Mouse (Mus musculus) limb, embryonic 11.5 days (tissue): ENCODE measurements around the gene Ppfia3. TPM values are rescaled to one million over a fixed set of nuclear protein-coding genes. Genes with fewer than 3 reads are reported as not detected.
A peak's percentile ranks its signal among the peaks of the same experiment; 100 is the strongest.

Experiments
- ATAC-seq: fragments of 200-750 bp; cut with Nextera tagmentation; 2 replicates; pipeline ENCODE4 v1.8.0; 2017; ENCODE audit warnings: low read depth; ENCODE audit not compliant: insufficient number of reproducible peaks, low FRiP score, low TSS enrichment
- DNase-seq: peaks from one replicate; pipeline ENCODE4 v3.0.0-alpha.2; 2015; ENCODE audit warnings: low spot score
- H3K27ac ChIP-seq: fragments of 300-500 bp; sonication (generic); replicated peaks from 2 replicates; pipeline ENCODE4 v1.5.1; 2014; ENCODE audit warnings: low read depth, mild to moderate bottlenecking, low read length
- H3K27me3 ChIP-seq: fragments of 300-500 bp; sonication (generic); 2 replicates; pipeline ENCODE4 v1.6.1; 2014; ENCODE audit warnings: mild to moderate bottlenecking, low read length, mixed read lengths; ENCODE audit not compliant: control insufficient read depth, insufficient read depth
- H3K36me3 ChIP-seq: fragments of 300-500 bp; sonication (generic); 2 replicates; pipeline ENCODE4 v1.6.1; 2014; ENCODE audit warnings: mild to moderate bottlenecking, low read length, moderate library complexity, mixed read lengths; ENCODE audit not compliant: control insufficient read depth, insufficient read depth
- H3K4me1 ChIP-seq: fragments of 300-500 bp; sonication (generic); 2 replicates; pipeline ENCODE4 v1.6.1; 2014; ENCODE audit warnings: low read length, mixed read lengths; ENCODE audit not compliant: control insufficient read depth, insufficient read depth
- H3K4me2 ChIP-seq: fragments of 300-500 bp; sonication (generic); 2 replicates; pipeline ENCODE4 v1.6.1; 2014; ENCODE audit warnings: low read depth, mild to moderate bottlenecking, moderate library complexity; ENCODE audit not compliant: severe bottlenecking
- H3K4me3 ChIP-seq: fragments of 300-500 bp; sonication (generic); 2 replicates; pipeline ENCODE4 v1.5.1; 2014; ENCODE audit warnings: low read depth, low read length
- H3K9ac ChIP-seq: fragments of 300-500 bp; sonication (generic); 2 replicates; pipeline ENCODE4 v1.6.1; 2014; ENCODE audit warnings: mild to moderate bottlenecking, low read length
- H3K9me3 ChIP-seq: fragments of 300-500 bp; sonication (generic); 2 replicates; pipeline ENCODE4 v1.6.1; 2016; ENCODE audit warnings: low read length; ENCODE audit not compliant: control insufficient read depth
- WGBS: fragments of 180-500 bp; shearing (Covaris S2); extraction: QIAGEN DNeasy Blood & Tissue Kit; methylation state at CpG from one replicate; pipeline ENCODE4 v1.1.7; 2014; 5-methylcytosine and 5-hydroxymethylcytosine counted together
- polyA plus RNA-seq: library from polyadenylated mRNA; unstranded; fragments of >200 nt; fragmentation: Nextera tagmentation; extraction: Ambion mirVana; gene quantifications from 2 replicates; pipeline ENCODE4 v1.2.1, GENCODE M21; 2014

The Ppfia3 gene
- polyA plus RNA-seq, 1 experiment from 2014 or later: 6.1 TPM

GRCm38 (mm10) chr7:45335056-45335455, 31.8 kb downstream of the Ppfia3 start, which contains the start of gene Hrc:
Hrc (plus strand) TSS chr7:45335290.
- no peak within 1 kb of the TSS for H3K9ac ChIP-seq
- ATAC-seq (no peak), DNase-seq (no peak)
- H3K9me3 ChIP-seq: no peaks in the 10 kb centered on the region
- 24% methylated on average over 5 of the region's 5 CpGs for WGBS
- no peak within 1 kb of the TSS for H3K27ac ChIP-seq
- H3K4me2 ChIP-seq: peak within 1 kb of the TSS; percentile 83; the same call in 1 of the 2 replicates
- peaks cover 29% of the 10 kb centered on the region for H3K4me1 ChIP-seq
- H3K27me3 ChIP-seq: peaks cover 2% of the 10 kb centered on the region; the same call in 1 of the 2 replicates
- no peaks in the 10 kb centered on the region for H3K36me3 ChIP-seq
- H3K4me3 ChIP-seq: no peak within 1 kb of the TSS

GRCm38 (mm10) chr7:45334605-45335004, 32.2 kb downstream of the Ppfia3 start:
- Histone ChIP-seq H3K4me1 (peaks cover 25% of the 10 kb centered on the region), H3K4me2 (no peak overlapping the region), H3K9me3 (no peaks in the 10 kb centered on the region), H3K9ac (no peak overlapping the region), H3K27ac (no peak overlapping the region), H3K36me3 (no peaks in the 10 kb centered on the region), H3K4me3 (no peak overlapping the region), H3K27me3 (peaks cover 2% of the 10 kb centered on the region; the same call in 1 of the 2 replicates)
- WGBS: 24% methylated on average over 3 of the region's 3 CpGs
- ATAC-seq (no peak), DNase-seq (no peak)

- peaks cover 16% of the 10 kb centered on the region for H3K4me1 ChIP-seq
- under 1% methylated on average over 38 of the region's 38 CpGs for WGBS
Measured at GRCm38 (mm10) chr7:45333431-45333982, 33.3 kb downstream of the Ppfia3 start, which contains the start of gene Trpm4. Trpm4 (minus strand) TSS chr7:45333780.

GRCm38 (mm10) chr7:45332685-45333425, 34.0 kb downstream of the Ppfia3 start:
- Histone ChIP-seq H3K9ac (peak overlapping the region; percentile 73), H3K4me3 (peak overlapping the region; percentile 73), H3K27me3 (peaks cover 2% of the 10 kb centered on the region; the same call in 1 of the 2 replicates), H3K27ac (0 out of 2 replicates have a peak overlapping the region, but pooled peaks have one; percentile 39), H3K4me2 (peak overlapping the region; percentile 83), H3K9me3 (no peaks in the 10 kb centered on the region), H3K4me1 (peaks cover 13% of the 10 kb centered on the region), H3K36me3 (no peaks in the 10 kb centered on the region)
- ATAC-seq (peak; percentile 48), DNase-seq (peak; percentile 71)
- WGBS: 5% methylated on average over 22 of the region's 22 CpGs

More at GRCm38 (mm10) chr7:45333431-45333982, 33.3 kb downstream of the Ppfia3 start, which contains the start of gene Trpm4:
- Histone ChIP-seq H3K4me2 (peak within 1 kb of the TSS; percentile 83), H3K9me3 (no peaks in the 10 kb centered on the region), H3K36me3 (no peaks in the 10 kb centered on the region), H3K9ac (peak within 1 kb of the TSS; percentile 73), H3K27ac (0 out of 2 replicates have a peak within 1 kb of the TSS, but pooled peaks have one; percentile 39), H3K4me3 (peak within 1 kb of the TSS; percentile 73), H3K27me3 (peaks cover 2% of the 10 kb centered on the region; the same call in 1 of the 2 replicates)
- DNase-seq (peak; percentile 92), ATAC-seq (peak; percentile 59)

- Histone ChIP-seq H3K4me1 (peaks cover 12% of the 10 kb centered on the region), H3K9ac (no peak overlapping the region), H3K27me3 (no peaks in the 10 kb centered on the region; the same call in 1 of the 2 replicates), H3K9me3 (no peaks in the 10 kb centered on the region; the same call in 1 of the 2 replicates), H3K36me3 (no peaks in the 10 kb centered on the region), H3K4me2 (no peak overlapping the region), H3K4me3 (no peak overlapping the region), H3K27ac (no peak overlapping the region)
- ATAC-seq (no peak), DNase-seq (no peak)
- WGBS: 80% methylated on average over 6 of the region's 6 CpGs
Measured at GRCm38 (mm10) chr7:45331502-45331901, 35.3 kb downstream of the Ppfia3 start.

GRCm38 (mm10) chr7:45328841-45329475, 37.9 kb downstream of the Ppfia3 start:
- DNase-seq (no peak), ATAC-seq (no peak)

GRCm38 (mm10) chr7:45325800-45326199, 41.0 kb downstream of the Ppfia3 start:
- Histone ChIP-seq H3K4me3 (no peak overlapping the region), H3K4me2 (no peak overlapping the region), H3K9ac (no peak overlapping the region), H3K27ac (no peak overlapping the region), H3K27me3 (no peaks in the 10 kb centered on the region), H3K36me3 (0 out of 2 replicates have a peak, but pooled peaks cover 2% of the 10 kb centered on the region), H3K9me3 (no peaks in the 10 kb centered on the region; the same call in 1 of the 2 replicates), H3K4me1 (no peaks in the 10 kb centered on the region)
- DNase-seq (no peak), ATAC-seq (no peak)

More at GRCm38 (mm10) chr7:45328841-45329475, 37.9 kb downstream of the Ppfia3 start:
- Histone ChIP-seq H3K36me3 (0 out of 2 replicates have a peak, but pooled peaks cover 2% of the 10 kb centered on the region), H3K4me3 (no peak overlapping the region), H3K9me3 (no peaks in the 10 kb centered on the region; the same call in 1 of the 2 replicates), H3K4me1 (no peaks in the 10 kb centered on the region; the same call in none of the 2 replicates), H3K27me3 (no peaks in the 10 kb centered on the region; the same call in 1 of the 2 replicates), H3K4me2 (no peak overlapping the region), H3K27ac (no peak overlapping the region), H3K9ac (no peak overlapping the region)
- WGBS: 78% methylated on average over 13 of the region's 13 CpGs

- no peaks in the 10 kb centered on the region; the same call in 1 of the 2 replicates for H3K9me3 ChIP-seq
- ATAC-seq (no peak), DNase-seq (no peak)
- H3K4me1 ChIP-seq: no peaks in the 10 kb centered on the region
- no peak overlapping the region for H3K4me3 ChIP-seq
- 0 out of 2 replicates have a peak, but pooled peaks cover 2% of the 10 kb centered on the region for H3K36me3 ChIP-seq
- H3K4me2 ChIP-seq: no peak overlapping the region
- no peak overlapping the region for H3K9ac ChIP-seq
- no peaks in the 10 kb centered on the region for H3K27me3 ChIP-seq
- WGBS: 61% methylated on average over 5 of the region's 5 CpGs
- H3K27ac ChIP-seq: no peak overlapping the region
Measured at GRCm38 (mm10) chr7:45323069-45323468, 43.8 kb downstream of the Ppfia3 start.
